Mouse (Mus musculus): ENCODE data around the gene Lsamp. TPM values are rescaled to one million over a fixed set of nuclear protein-coding genes. Genes with fewer than 3 reads are reported as not detected.

The Lsamp gene
- total RNA-seq, 1 experiment = not detected

DNA sequence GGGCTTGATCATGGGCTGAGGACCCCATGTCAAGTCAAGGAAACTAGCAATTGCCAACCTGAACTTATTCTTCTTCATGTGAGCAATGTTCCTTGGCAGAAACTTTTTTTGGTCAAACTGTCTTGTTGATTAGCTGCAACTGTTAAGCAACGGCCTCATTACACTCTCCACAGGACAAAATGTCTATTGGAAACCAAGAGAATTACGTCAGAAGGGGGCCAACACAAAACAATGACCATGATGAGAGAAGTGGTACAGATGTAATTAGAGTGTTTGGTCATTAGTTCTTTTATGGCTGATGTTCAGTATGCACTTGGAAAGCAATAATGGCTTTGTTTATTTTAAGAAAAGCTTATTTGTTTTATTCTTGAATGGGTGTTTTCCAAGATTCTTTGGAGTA is 989.9 kb downstream of the Lsamp start:
- Histone ChIP-seq H3K4me3 (ENCODE audit: insufficient read depth in 1 of 2, low read depth in 1 of 2, low read length in 2 of 2, poor library complexity in 1 of 2, severe bottlenecking in 1 of 2) (no peak overlapping the region), H3K36me3 (ENCODE audit: control insufficient read depth, insufficient read depth, low read length, poor library complexity, severe bottlenecking) (no peaks in the 10 kb centered on the region), H3K4me1 (ENCODE audit: control insufficient read depth in 2 of 2, insufficient read depth in 2 of 2, low read length in 2 of 2, poor library complexity in 1 of 2) (no peaks in the 10 kb centered on the region), H3K9ac (ENCODE audit: insufficient read depth, low read depth, low read length, poor library complexity, severe bottlenecking) (no peak overlapping the region), H3K27ac (ENCODE audit: insufficient read depth, low read depth, low read length, poor library complexity, severe bottlenecking) (no peak overlapping the region), H3K9me3 (ENCODE audit: control insufficient read depth, insufficient read depth, low read depth, low read length) (no peaks in the 10 kb centered on the region)
- in situ Hi-C loops (cut with MboI; ENCODE audit: low sequenced_read_pairs in 2 of 2, unreplicated experiment in 2 of 2) = no loop called here
- TF ChIP-seq ZNF384 (IDR thresholded peaks at IDR 0.05; ENCODE audit: low read depth, low read length) = no peak
- TF ChIP-seq HCFC1 (IDR thresholded peaks at IDR 0.05; ENCODE audit: borderline replicate concordance, insufficient read depth, low read length) = no peak
- no peak for DNase-seq (ENCODE audit: low read depth, low spot score)

DNA sequence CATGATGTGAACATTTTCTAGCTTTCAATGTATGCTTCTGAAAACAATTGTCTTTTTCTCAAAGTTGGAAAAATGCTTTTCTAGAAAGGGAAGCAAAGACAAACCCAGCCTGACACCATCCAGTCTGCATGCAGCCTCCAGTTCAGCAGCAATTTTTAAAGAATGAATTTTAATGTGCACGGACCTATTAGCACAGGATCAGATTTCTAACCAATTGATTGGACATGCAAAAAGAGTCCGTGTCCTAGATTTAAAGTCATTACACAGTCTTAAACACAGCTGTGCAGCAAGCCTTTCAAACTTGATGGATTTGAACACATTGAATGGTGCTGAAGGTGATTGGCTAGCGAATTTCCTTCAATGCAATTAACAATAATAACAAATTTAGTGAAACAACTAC is 998.9 kb downstream of the Lsamp start:
- no peak for TF ChIP-seq CHD2 (IDR thresholded peaks at IDR 0.05; ENCODE audit: low read depth, low read length)
- no peak for TF ChIP-seq MAFK (IDR thresholded peaks at IDR 0.05; ENCODE audit: insufficient read depth, low read depth, low read length)
- TF ChIP-seq ZC3H11A (IDR thresholded peaks at IDR 0.05; ENCODE audit: borderline replicate concordance, low read depth, low read length) = no peak
- H3K4me1 ChIP-seq (ENCODE audit: control insufficient read depth in 2 of 2, insufficient read depth in 2 of 2, low read length in 2 of 2, poor library complexity in 1 of 2) = no peaks in the 10 kb centered on the region
- in situ Hi-C loops (cut with MboI; ENCODE audit: low sequenced_read_pairs in 2 of 2, unreplicated experiment in 2 of 2) = no loop called here
- no peak overlapping the region for H3K27ac ChIP-seq (ENCODE audit: insufficient read depth, low read depth, low read length, poor library complexity, severe bottlenecking)
- DNase-seq (ENCODE audit: low read depth, low spot score) = no peak
- no peak overlapping the region for H3K4me3 ChIP-seq (ENCODE audit: insufficient read depth in 1 of 2, low read depth in 1 of 2, low read length in 2 of 2, poor library complexity in 1 of 2, severe bottlenecking in 1 of 2)
- no peaks in the 10 kb centered on the region for H3K36me3 ChIP-seq (ENCODE audit: control insufficient read depth, insufficient read depth, low read length, poor library complexity, severe bottlenecking)
- H3K9ac ChIP-seq (ENCODE audit: insufficient read depth, low read depth, low read length, poor library complexity, severe bottlenecking) = no peak overlapping the region
- H3K9me3 ChIP-seq (ENCODE audit: control insufficient read depth, insufficient read depth, low read depth, low read length) = no peaks in the 10 kb centered on the region

DNA sequence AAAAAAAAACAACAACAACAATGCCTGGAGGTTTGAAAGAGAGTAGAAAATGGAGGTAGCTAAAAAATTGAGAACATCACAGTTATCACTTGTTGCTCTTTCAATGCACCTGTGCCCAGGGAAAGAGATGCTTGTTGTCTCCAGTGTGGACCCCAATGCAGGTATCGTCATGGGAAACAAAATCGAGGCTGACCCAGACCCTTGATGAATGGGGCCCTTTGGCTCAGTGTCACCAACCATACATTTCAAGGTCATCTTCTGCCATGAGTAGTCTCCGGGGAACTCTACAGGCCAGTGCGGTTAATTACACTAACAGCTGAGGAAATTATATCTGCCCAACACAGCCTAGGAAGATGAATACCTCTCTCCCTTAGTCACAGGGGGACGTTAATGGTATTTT is 1023.4 kb downstream of the Lsamp start:
- Histone ChIP-seq H3K4me3 (ENCODE audit: insufficient read depth in 1 of 2, low read depth in 1 of 2, low read length in 2 of 2, poor library complexity in 1 of 2, severe bottlenecking in 1 of 2) (no peak overlapping the region), H3K9ac (ENCODE audit: insufficient read depth, low read depth, low read length, poor library complexity, severe bottlenecking) (no peak overlapping the region), H3K36me3 (ENCODE audit: control insufficient read depth, insufficient read depth, low read length, poor library complexity, severe bottlenecking) (no peaks in the 10 kb centered on the region), H3K9me3 (ENCODE audit: control insufficient read depth, insufficient read depth, low read depth, low read length) (no peaks in the 10 kb centered on the region), H3K27ac (ENCODE audit: insufficient read depth, low read depth, low read length, poor library complexity, severe bottlenecking) (no peak overlapping the region), H3K4me1 (ENCODE audit: control insufficient read depth in 2 of 2, insufficient read depth in 2 of 2, low read length in 2 of 2, poor library complexity in 1 of 2) (no peaks in the 10 kb centered on the region)
- no peak for TF ChIP-seq CHD2 (IDR thresholded peaks at IDR 0.05; ENCODE audit: low read depth, low read length)
- TF ChIP-seq HCFC1 (IDR thresholded peaks at IDR 0.05; ENCODE audit: borderline replicate concordance, insufficient read depth, low read length) = no peak
- no peak for TF ChIP-seq ZNF384 (IDR thresholded peaks at IDR 0.05; ENCODE audit: low read depth, low read length)
- no peak for TF ChIP-seq ZC3H11A (IDR thresholded peaks at IDR 0.05; ENCODE audit: borderline replicate concordance, low read depth, low read length)
- no peak for TF ChIP-seq MAFK (IDR thresholded peaks at IDR 0.05; ENCODE audit: insufficient read depth, low read depth, low read length)
- no peak for DNase-seq (ENCODE audit: low read depth, low spot score)
- in situ Hi-C loops (cut with MboI; ENCODE audit: low sequenced_read_pairs in 2 of 2, unreplicated experiment in 2 of 2) = no loop called here

DNA sequence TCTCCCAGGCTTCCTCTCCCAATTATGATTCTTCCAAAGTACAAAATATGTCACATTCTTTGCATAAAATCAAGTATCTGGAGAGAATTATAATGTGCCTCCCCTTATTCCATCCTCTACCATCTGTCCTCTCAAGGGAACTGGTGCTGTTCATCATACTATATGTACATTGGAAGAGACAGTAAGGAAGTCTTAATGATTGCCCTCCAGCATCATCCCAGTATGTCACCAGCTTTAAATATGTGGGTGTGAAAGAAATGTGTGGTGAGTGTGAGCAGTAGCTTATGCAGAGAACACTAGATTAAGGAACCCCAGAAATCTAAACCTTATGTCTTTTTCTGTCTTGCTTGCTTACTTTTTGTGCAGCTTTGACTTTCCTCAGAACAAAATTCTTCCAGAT is 1050.6 kb downstream of the Lsamp start:
- Histone ChIP-seq H3K36me3 (ENCODE audit: control insufficient read depth, insufficient read depth, low read length, poor library complexity, severe bottlenecking) (no peaks in the 10 kb centered on the region), H3K4me1 (ENCODE audit: control insufficient read depth in 2 of 2, insufficient read depth in 2 of 2, low read length in 2 of 2, poor library complexity in 1 of 2) (no peaks in the 10 kb centered on the region), H3K4me3 (ENCODE audit: insufficient read depth in 1 of 2, low read depth in 1 of 2, low read length in 2 of 2, poor library complexity in 1 of 2, severe bottlenecking in 1 of 2) (no peak overlapping the region), H3K9me3 (ENCODE audit: control insufficient read depth, insufficient read depth, low read depth, low read length) (no peaks in the 10 kb centered on the region), H3K9ac (ENCODE audit: insufficient read depth, low read depth, low read length, poor library complexity, severe bottlenecking) (no peak overlapping the region), H3K27ac (ENCODE audit: insufficient read depth, low read depth, low read length, poor library complexity, severe bottlenecking) (no peak overlapping the region)
- TF ChIP-seq MAFK (IDR thresholded peaks at IDR 0.05; ENCODE audit: insufficient read depth, low read depth, low read length) = no peak
- TF ChIP-seq HCFC1 (IDR thresholded peaks at IDR 0.05; ENCODE audit: borderline replicate concordance, insufficient read depth, low read length) = no peak
- no peak for TF ChIP-seq ZNF384 (IDR thresholded peaks at IDR 0.05; ENCODE audit: low read depth, low read length)
- TF ChIP-seq ZC3H11A (IDR thresholded peaks at IDR 0.05; ENCODE audit: borderline replicate concordance, low read depth, low read length) = no peak
- TF ChIP-seq CHD2 (IDR thresholded peaks at IDR 0.05; ENCODE audit: low read depth, low read length) = no peak
- no peak for DNase-seq (ENCODE audit: low read depth, low spot score)
- in situ Hi-C loops (cut with MboI; ENCODE audit: low sequenced_read_pairs in 2 of 2, unreplicated experiment in 2 of 2) = no loop called here

DNA sequence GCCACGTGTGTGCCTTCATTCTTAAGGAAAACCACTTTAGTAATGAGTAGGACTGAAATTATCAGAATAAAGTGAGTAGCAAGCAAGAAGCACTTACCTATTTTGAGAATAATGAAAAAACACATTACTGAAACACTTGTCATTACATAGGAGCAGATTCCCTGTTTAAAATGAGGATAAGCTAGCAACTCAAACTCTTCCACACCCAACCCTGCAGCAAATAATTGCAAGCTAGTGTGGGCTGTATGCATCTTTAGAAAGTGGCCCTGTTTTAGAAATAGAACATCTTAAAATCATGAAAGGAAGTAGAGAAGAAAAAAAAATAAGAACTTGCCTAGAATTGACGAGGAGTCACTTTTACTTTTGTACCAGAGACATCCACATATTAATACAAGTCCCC is 1057.5 kb downstream of the Lsamp start:
- Histone ChIP-seq H3K27ac (ENCODE audit: insufficient read depth, low read depth, low read length, poor library complexity, severe bottlenecking) (no peak overlapping the region), H3K4me1 (ENCODE audit: control insufficient read depth in 2 of 2, insufficient read depth in 2 of 2, low read length in 2 of 2, poor library complexity in 1 of 2) (no peaks in the 10 kb centered on the region), H3K36me3 (ENCODE audit: control insufficient read depth, insufficient read depth, low read length, poor library complexity, severe bottlenecking) (no peaks in the 10 kb centered on the region), H3K9ac (ENCODE audit: insufficient read depth, low read depth, low read length, poor library complexity, severe bottlenecking) (no peak overlapping the region), H3K4me3 (ENCODE audit: insufficient read depth in 1 of 2, low read depth in 1 of 2, low read length in 2 of 2, poor library complexity in 1 of 2, severe bottlenecking in 1 of 2) (no peak overlapping the region), H3K9me3 (ENCODE audit: control insufficient read depth, insufficient read depth, low read depth, low read length) (no peaks in the 10 kb centered on the region)
- no peak for DNase-seq (ENCODE audit: low read depth, low spot score)
- in situ Hi-C loops (cut with MboI; ENCODE audit: low sequenced_read_pairs in 2 of 2, unreplicated experiment in 2 of 2) = no loop called here
- TF ChIP-seq HCFC1 (IDR thresholded peaks at IDR 0.05; ENCODE audit: borderline replicate concordance, insufficient read depth, low read length) (no peak), ZC3H11A (IDR thresholded peaks at IDR 0.05; ENCODE audit: borderline replicate concordance, low read depth, low read length) (no peak), MAFK (IDR thresholded peaks at IDR 0.05; ENCODE audit: insufficient read depth, low read depth, low read length) (no peak), CHD2 (IDR thresholded peaks at IDR 0.05; ENCODE audit: low read depth, low read length) (no peak), ZNF384 (IDR thresholded peaks at IDR 0.05; ENCODE audit: low read depth, low read length) (no peak)
